Mouse (Mus musculus) hindbrain, postnatal 0 days (tissue): ENCODE measurements around the gene Erc2. TPM values are rescaled to one million over a fixed set of nuclear protein-coding genes. Genes with fewer than 3 reads are reported as not detected.

Source experiments
- ATAC-seq: fragments of 200-750 bp; cut with Nextera tagmentation; 2 replicates; pipeline ENCODE4 v1.8.0; 2017; ENCODE audit warnings: mild to moderate bottlenecking, moderate TSS enrichment, moderate library complexity
- DNase-seq: peaks from one replicate; pipeline ENCODE4 v3.0.0-alpha.2; 2015; ENCODE audit warnings: low spot score
- H3K27ac ChIP-seq: fragments of 300-500 bp; sonication (generic); 2 replicates; pipeline ENCODE4 v1.5.1; 2014; ENCODE audit warnings: mild to moderate bottlenecking
- H3K27me3 ChIP-seq: fragments of 300-500 bp; sonication (generic); 2 replicates; pipeline ENCODE4 v1.6.1; 2014; ENCODE audit warnings: low read length, mixed read lengths; ENCODE audit not compliant: insufficient read depth
- H3K36me3 ChIP-seq: fragments of 300-500 bp; sonication (generic); 2 replicates; pipeline ENCODE4 v1.6.1; 2014; ENCODE audit warnings: low read length, mixed read lengths; ENCODE audit not compliant: insufficient read depth
- H3K4me1 ChIP-seq: fragments of 300-500 bp; sonication (generic); 2 replicates; pipeline ENCODE4 v1.6.1; 2014; ENCODE audit warnings: antibody characterized with exemption, low read length, mixed read lengths; ENCODE audit not compliant: insufficient read depth
- H3K4me2 ChIP-seq: fragments of 300-500 bp; sonication (generic); 2 replicates; pipeline ENCODE4 v1.6.1; 2014; ENCODE audit warnings: low read depth, mild to moderate bottlenecking, low read length, moderate library complexity, mixed read lengths
- H3K4me3 ChIP-seq: fragments of 300-500 bp; sonication (generic); 2 replicates; pipeline ENCODE4 v1.5.1; 2014; ENCODE audit warnings: low read length
- H3K9ac ChIP-seq: fragments of 300-500 bp; sonication (generic); replicated peaks from 2 replicates; pipeline ENCODE4 v1.6.1; 2014; ENCODE audit warnings: mild to moderate bottlenecking, low read length, moderate library complexity, mixed read lengths
- H3K9me3 ChIP-seq: fragments of 300-500 bp; sonication (generic); 2 replicates; pipeline ENCODE4 v1.6.1; 2016; ENCODE audit warnings: low read length, mixed read lengths
- CTCF ChIP-seq: IDR thresholded peaks from 2 replicates; pipeline ENCODE4 v1.5.1; 2016; ENCODE audit warnings: antibody characterized with exemption, control low read depth, low read depth
- WGBS: fragments of 180-500 bp; shearing (Covaris S2); extraction: QIAGEN DNeasy Blood & Tissue Kit; methylation state at CpG from one replicate; pipeline ENCODE4 v1.1.7; 2014; 5-methylcytosine and 5-hydroxymethylcytosine counted together
- polyA plus RNA-seq: library from polyadenylated mRNA; unstranded; fragments of >200 nt; fragmentation: Nextera tagmentation; extraction: Ambion mirVana; gene quantifications from 2 replicates; pipeline ENCODE4 v1.2.1, GENCODE M21; 2015
- total RNA-seq: library from RNA; depleted of rRNA; stranded (reverse); fragments of >200 nt; gene quantifications from 2 replicates; pipeline ENCODE4 v1.2.3, GENCODE M21; 2014

Gene Erc2
- total and polyA plus RNA-seq, 2 experiments from 2014 or later = 71.0 to 104 TPM

DNA sequence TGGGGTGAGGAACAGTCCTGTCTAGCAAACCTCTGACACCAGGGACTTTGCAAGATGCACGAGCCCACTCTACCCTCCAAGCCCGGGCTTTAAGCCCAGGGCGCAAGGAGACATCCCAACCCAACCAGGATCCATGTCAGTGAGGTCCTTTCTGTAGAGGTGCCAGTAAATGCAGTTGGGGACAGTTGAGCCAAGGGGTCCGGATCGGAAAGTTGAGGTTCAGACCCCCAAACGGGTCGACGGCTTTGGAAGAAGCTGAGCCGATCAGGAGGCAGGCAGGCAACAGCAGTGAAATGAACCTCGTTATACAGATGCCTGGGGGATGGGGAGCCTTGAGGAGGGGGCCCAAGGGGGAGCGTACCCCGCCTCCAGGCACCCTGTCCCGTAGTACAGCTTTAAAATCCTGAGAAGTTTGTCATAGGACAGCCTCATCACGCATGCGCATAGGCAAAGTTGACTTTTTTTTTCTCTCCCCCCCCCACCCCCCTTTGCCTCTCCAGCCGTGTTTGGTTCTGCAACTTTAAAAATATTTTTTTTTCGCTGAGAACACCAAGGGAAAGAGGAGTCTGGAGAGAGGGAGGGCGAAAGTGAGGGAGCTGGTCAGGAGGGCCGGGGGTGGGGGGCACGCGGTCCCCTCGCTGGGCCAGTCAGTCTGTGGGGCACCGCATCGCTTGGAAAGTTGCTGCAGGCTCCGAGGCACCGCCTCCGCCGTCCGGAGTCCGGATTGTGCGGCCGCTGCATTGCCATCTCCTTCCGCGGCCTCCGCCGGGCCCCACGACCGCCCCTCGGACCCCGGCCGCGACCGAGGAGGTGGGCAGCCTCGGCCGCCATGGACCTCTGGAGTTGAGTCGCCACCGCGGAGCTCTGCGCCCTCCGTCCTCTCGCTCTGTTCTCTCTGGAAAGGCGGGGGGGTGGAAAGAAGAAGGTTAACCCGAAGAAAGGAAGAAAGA, 882.1 kb downstream of the Erc2 start, which contains the start of gene Wnt5a:
Gene Wnt5a (plus strand): TSS at position 650 of the 950 bp plus-strand sequence.
- H3K36me3 ChIP-seq = no peaks in the 10 kb centered on the region
- peak within 1 kb of the TSS; percentile 83 for H3K27ac ChIP-seq
- ATAC-seq = peak; percentile 52; the same call in 1 of the 2 replicates
- H3K9ac ChIP-seq = peak within 1 kb of the TSS; percentile 55
- peaks cover 8% of the 10 kb centered on the region; the same call in 1 of the 2 replicates for H3K27me3 ChIP-seq
- no peaks in the 10 kb centered on the region for H3K9me3 ChIP-seq
- 2% methylated on average over 53 of the region's 53 CpGs for WGBS
- H3K4me1 ChIP-seq = peaks cover 6% of the 10 kb centered on the region; the same call in 1 of the 2 replicates
- peak within 1 kb of the TSS; percentile 63 for H3K4me3 ChIP-seq
- TF ChIP-seq CTCF = no peak
- peak within 1 kb of the TSS; percentile 84 for H3K4me2 ChIP-seq
- peak; percentile 67 for DNase-seq

DNA sequence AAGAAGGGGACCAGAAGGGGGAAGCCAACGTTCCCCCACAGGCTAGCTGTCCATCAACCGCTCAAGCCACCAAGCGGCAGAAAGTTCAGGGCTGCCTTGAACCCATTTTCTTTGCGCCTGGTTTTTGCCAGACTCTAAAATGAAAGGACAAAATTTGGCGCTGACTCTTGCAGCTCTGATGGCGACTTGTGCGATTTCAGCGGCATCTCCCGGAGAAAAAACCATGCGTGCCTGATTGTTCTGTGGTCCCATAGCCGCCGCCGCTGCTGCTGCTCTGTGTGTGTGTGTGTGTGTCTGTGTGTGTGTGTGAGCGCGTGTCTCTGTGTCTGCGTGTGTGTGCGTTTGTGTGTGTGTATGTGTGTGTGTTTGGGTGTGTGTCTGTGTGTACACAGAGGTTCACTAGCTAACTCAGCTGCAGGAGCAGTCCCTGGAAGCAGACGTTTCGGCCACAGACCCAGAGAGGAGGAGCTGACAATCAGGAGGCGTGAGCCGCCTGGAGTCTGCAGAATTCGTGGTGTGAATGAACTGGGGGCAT, 882.9 kb downstream of the Erc2 start:
- ATAC-seq (peak; percentile 50), DNase-seq (peak; percentile 67)
- peak; percentile 39; the same call in 1 of the 2 replicates for TF ChIP-seq CTCF
- Histone ChIP-seq H3K4me1 (peaks cover 9% of the 10 kb centered on the region; the same call in 1 of the 2 replicates), H3K9ac (peak overlapping the region; percentile 55), H3K27me3 (peaks cover 8% of the 10 kb centered on the region; the same call in 1 of the 2 replicates), H3K9me3 (no peaks in the 10 kb centered on the region), H3K4me2 (peak overlapping the region; percentile 84), H3K27ac (peak overlapping the region; percentile 83), H3K36me3 (no peaks in the 10 kb centered on the region), H3K4me3 (peak overlapping the region; percentile 63)
- WGBS = under 1% methylated on average over 22 of the region's 22 CpGs

DNA sequence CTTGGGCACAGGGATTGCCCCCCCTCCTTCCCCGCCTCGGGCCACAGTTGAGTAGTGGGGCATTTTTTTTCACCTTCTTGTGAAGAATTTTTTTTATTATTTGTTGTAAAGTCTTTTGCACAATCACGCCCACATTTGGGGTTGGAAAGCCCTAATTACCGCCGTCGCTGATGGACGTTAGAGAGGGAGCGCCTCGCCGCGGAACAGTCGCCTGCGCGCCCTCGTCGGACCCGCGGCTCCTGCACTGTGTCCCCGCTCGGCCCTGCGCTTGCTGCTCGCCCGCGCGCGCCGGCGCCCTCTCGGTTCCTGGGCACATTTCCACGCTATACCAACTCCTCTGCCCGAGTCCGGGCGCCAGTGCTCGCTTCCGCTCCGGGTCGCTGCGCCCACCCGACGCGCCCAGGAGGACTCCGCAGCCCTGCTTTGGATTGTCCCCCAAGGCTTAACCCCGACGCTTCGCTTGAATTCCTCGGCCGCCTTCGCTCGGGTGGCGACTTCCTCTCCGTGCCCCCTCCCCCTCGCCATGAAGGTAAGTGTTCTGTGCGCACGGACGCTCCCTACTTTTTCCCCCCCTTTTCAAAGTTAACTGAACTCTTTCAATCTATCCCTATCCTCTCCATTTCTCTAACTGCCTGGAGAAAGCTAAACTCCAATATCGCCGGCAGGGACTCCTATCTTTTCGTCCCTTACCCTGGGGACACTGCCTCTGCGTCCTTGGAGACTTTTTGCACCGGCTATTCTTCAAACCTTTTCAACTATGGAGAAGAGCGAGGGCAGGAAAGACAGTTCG, 883.6 kb downstream of the Erc2 start:
- Histone ChIP-seq H3K9me3 (no peaks in the 10 kb centered on the region), H3K4me3 (peak overlapping the region; percentile 63), H3K4me1 (peaks cover 9% of the 10 kb centered on the region; the same call in 1 of the 2 replicates), H3K36me3 (no peaks in the 10 kb centered on the region), H3K27ac (peak overlapping the region; percentile 83), H3K27me3 (peaks cover 8% of the 10 kb centered on the region; the same call in 1 of the 2 replicates), H3K9ac (peak overlapping the region; percentile 55), H3K4me2 (peak overlapping the region; percentile 84)
- no peak for TF ChIP-seq CTCF
- under 1% methylated on average over 62 of the region's 62 CpGs for WGBS
- DNase-seq (peak; percentile 60), ATAC-seq (no peak; the same call in 1 of the 2 replicates)

DNA sequence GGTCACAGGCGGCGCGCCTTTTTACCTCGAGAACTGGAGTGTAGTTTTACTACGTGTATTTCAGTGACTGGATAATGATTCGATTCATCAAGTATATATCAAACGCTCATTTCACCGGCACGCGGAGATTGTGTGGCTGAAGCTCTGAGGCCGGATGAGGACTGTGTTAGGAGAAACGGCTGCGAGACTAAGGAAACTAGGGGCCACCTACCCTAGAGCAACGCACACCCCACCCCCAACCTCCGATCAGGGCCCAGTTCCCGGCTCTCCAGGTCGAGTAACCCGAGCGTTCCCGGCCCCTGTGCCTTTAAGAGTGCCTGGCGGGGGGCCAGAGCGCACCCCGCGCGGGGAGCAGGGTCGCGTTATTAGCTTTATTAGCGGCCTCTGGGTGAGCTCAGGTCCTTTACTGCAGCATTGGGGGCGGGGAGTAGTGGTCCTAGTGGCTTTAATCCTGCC, 884.2 kb downstream of the Erc2 start:
- peaks cover 2% of the 10 kb centered on the region; the same call in 1 of the 2 replicates for H3K27me3 ChIP-seq
- peak; percentile 65 for DNase-seq
- under 1% methylated on average over 29 of the region's 29 CpGs for WGBS
- H3K27ac ChIP-seq = peak overlapping the region; percentile 83
- H3K9ac ChIP-seq = peak overlapping the region; percentile 55
- no peak for TF ChIP-seq CTCF
- peak overlapping the region; percentile 63 for H3K4me3 ChIP-seq
- 0 out of 2 replicates have a peak, but pooled peaks have one; percentile 3 for ATAC-seq
- peaks cover 9% of the 10 kb centered on the region; the same call in 1 of the 2 replicates for H3K4me1 ChIP-seq
- H3K9me3 ChIP-seq = no peaks in the 10 kb centered on the region
- H3K36me3 ChIP-seq = no peaks in the 10 kb centered on the region
- H3K4me2 ChIP-seq = peak overlapping the region; percentile 84

DNA sequence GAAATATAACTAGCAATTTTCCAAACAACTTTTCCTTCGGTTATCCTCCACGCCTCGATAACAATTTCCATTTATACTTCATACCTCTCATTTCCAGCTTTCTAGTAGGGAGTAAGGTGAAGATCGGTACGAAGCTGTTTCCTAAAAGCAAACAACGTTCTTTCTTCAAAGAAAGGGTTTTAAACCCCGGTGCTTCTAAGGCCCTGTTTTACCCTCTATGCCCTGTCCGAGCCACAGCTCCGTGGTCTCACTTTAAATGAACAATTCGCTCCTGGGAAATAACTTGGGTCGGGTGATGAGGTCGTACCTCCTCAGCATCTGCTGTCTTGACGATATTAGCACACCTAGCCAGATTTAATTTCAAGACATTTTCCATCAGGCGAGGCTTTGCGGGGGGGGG, 884.8 kb downstream of the Erc2 start:
- H3K27me3 ChIP-seq = no peaks in the 10 kb centered on the region; the same call in 1 of the 2 replicates
- H3K4me1 ChIP-seq = peaks cover 9% of the 10 kb centered on the region; the same call in 1 of the 2 replicates
- WGBS = 2% methylated on average over 15 of the region's 15 CpGs
- peak overlapping the region; percentile 63 for H3K4me3 ChIP-seq
- DNase-seq (peak; percentile 16), ATAC-seq (no peak)
- peak overlapping the region; percentile 55; the same call in 1 of the 2 replicates for H3K9ac ChIP-seq
- H3K27ac ChIP-seq = peak overlapping the region; percentile 41; the same call in 1 of the 2 replicates
- no peak for TF ChIP-seq CTCF
- peak overlapping the region; percentile 84 for H3K4me2 ChIP-seq
- H3K9me3 ChIP-seq = no peaks in the 10 kb centered on the region
- H3K36me3 ChIP-seq = no peaks in the 10 kb centered on the region
